Comparison of ENCODE assay signal across 8 mouse cellular contexts in genomic region chr17:35168541-35169207, GRCm38 (mm10). TPM values are rescaled to one million over a fixed set of nuclear protein-coding genes. Genes with fewer than 3 reads are reported as not detected.
DNase-seq lines count a peak whose midpoint lies in the region; ATAC-seq and TF ChIP-seq lines count a peak whose summit lies in the region.

No protein-coding gene starts in this region.

- no peak overlapping the region for H3K27ac ChIP-seq in kidney, embryonic 14.5 days (ENCODE audit: low read depth, low read length)
- no peak overlapping the region for H3K27ac ChIP-seq in cortical plate, adult 2 months (ENCODE audit: insufficient read depth, low read length)
- H3K27ac ChIP-seq in midbrain, embryonic 13.5 days: peak overlapping the region; percentile 57

- no peaks in the 10 kb centered on the region for H3K36me3 ChIP-seq in kidney, embryonic 14.5 days (ENCODE audit: control insufficient read depth, insufficient read depth, low read length)
- no peaks in the 10 kb centered on the region for H3K36me3 ChIP-seq in midbrain, embryonic 13.5 days

- no peaks in the 10 kb centered on the region for H3K9me3 ChIP-seq in kidney, embryonic 14.5 days (ENCODE audit: control insufficient read depth, low read length)
- H3K9me3 ChIP-seq in midbrain, embryonic 13.5 days: no peaks in the 10 kb centered on the region

- H3K4me1 ChIP-seq in kidney, embryonic 14.5 days (ENCODE audit: control insufficient read depth, insufficient read depth, low read length): no peaks in the 10 kb centered on the region; the same call in 1 of the 2 replicates
- H3K4me1 ChIP-seq in cortical plate, adult 2 months (ENCODE audit: control insufficient read depth, insufficient read depth, low read length): peaks cover 5% of the 10 kb centered on the region; the same call in 1 of the 2 replicates
- peaks cover 11% of the 10 kb centered on the region for H3K4me1 ChIP-seq in midbrain, embryonic 13.5 days (replicated peaks)

- H3K4me3 ChIP-seq in kidney, embryonic 14.5 days (ENCODE audit: low read length): no peak overlapping the region
- H3K4me3 ChIP-seq in cortical plate, adult 2 months (ENCODE audit: insufficient read depth, low read length): no peak overlapping the region
- no peak overlapping the region for H3K4me3 ChIP-seq in midbrain, embryonic 13.5 days (replicated peaks)

- DNase-seq in kidney, adult 9 months: peak; percentile 51
- DNase-seq in ES-CJ7 (ENCODE audit: low read depth, low spot score): peak; percentile 85
- DNase-seq in urinary bladder, postnatal 10 days (ENCODE audit: low spot score): no peak
- DNase-seq in ovary, adult 18-20 months (ENCODE audit: low spot score): no peak

- no peaks in the 10 kb centered on the region for H3K27me3 ChIP-seq in kidney, embryonic 14.5 days (ENCODE audit: control insufficient read depth, insufficient read depth, low read length)
- peaks cover 3% of the 10 kb centered on the region; the same call in 1 of the 2 replicates for H3K27me3 ChIP-seq in midbrain, embryonic 13.5 days

- no peak overlapping the region for H3K9ac ChIP-seq in kidney, embryonic 14.5 days (ENCODE audit: low read depth, low read length)
- no peak overlapping the region for H3K9ac ChIP-seq in midbrain, embryonic 13.5 days (replicated peaks)

- no peak overlapping the region for H3K4me2 ChIP-seq in kidney, embryonic 14.5 days (replicated peaks; ENCODE audit: low read depth, low read length)
- H3K4me2 ChIP-seq in midbrain, embryonic 13.5 days (replicated peaks): no peak overlapping the region

- peak; percentile 46; the same call in 1 of the 2 replicates for TF ChIP-seq CTCF in cortical plate, adult 2 months (IDR thresholded peaks at IDR 0.05; ENCODE audit: extremely low read depth, insufficient read depth, low read length)

- ATAC-seq in kidney, embryonic 14.5 days (ENCODE audit: low FRiP score, low TSS enrichment): no peak
- no peak for ATAC-seq in midbrain, embryonic 13.5 days
- ATAC-seq in frontal cortex, adult (ENCODE audit: low TSS enrichment): no peak

- TF ChIP-seq POLR2A in cortical plate, adult 2 months (IDR thresholded peaks at IDR 0.05; ENCODE audit: extremely low read depth, insufficient read depth, low read length): no peak

- WGBS in kidney, embryonic 14.5 days: 22% methylated on average over 4 of the region's 4 CpGs
- 18% methylated on average over 4 of the region's 4 CpGs for WGBS in midbrain, embryonic 13.5 days

RNA-seq across cellular contexts. Expression of gene Prrc2a, which starts 4.0 kb away (rescaled TPM):
- 248 and 262 TPM in 2 replicates for polyA plus RNA-seq in kidney, embryonic 14.5 days (2014; fragmentation: Nextera tagmentation; extraction: Ambion mirVana)
- polyA plus RNA-seq in cortical plate, adult 2 months (2012; rRNA removed): 269 and 273 TPM in 2 replicates
- 209 and 228 TPM in 2 replicates for polyA plus RNA-seq in midbrain, embryonic 13.5 days (2015; fragmentation: Nextera tagmentation; extraction: Ambion mirVana)

RNA-seq across cellular contexts. Expression of gene Aif1, which starts 7.2 kb away (rescaled TPM):
- polyA plus RNA-seq in kidney, embryonic 14.5 days (2014; fragmentation: Nextera tagmentation; extraction: Ambion mirVana): 9.7 and 10.9 TPM in 2 replicates
- polyA plus RNA-seq in cortical plate, adult 2 months (2012; rRNA removed): 13.0 and 13.2 TPM in 2 replicates
- 4.9 and 7.0 TPM in 2 replicates for polyA plus RNA-seq in midbrain, embryonic 13.5 days (2015; fragmentation: Nextera tagmentation; extraction: Ambion mirVana)

RNA-seq across cellular contexts. Expression of gene Lst1, which starts 19.6 kb away (rescaled TPM):
- polyA plus RNA-seq in kidney, embryonic 14.5 days (2014; fragmentation: Nextera tagmentation; extraction: Ambion mirVana): 12.2 and 15.9 TPM in 2 replicates
- 18.9 and 20.2 TPM in 2 replicates for polyA plus RNA-seq in cortical plate, adult 2 months (2012; rRNA removed)
- 4.8 and 7.1 TPM in 2 replicates for polyA plus RNA-seq in midbrain, embryonic 13.5 days (2015; fragmentation: Nextera tagmentation; extraction: Ambion mirVana)

RNA-seq across cellular contexts. Expression of gene Ltb, which starts 25.6 kb away (rescaled TPM):
- polyA plus RNA-seq in kidney, embryonic 14.5 days (2014; fragmentation: Nextera tagmentation; extraction: Ambion mirVana): 0.34 and 1.4 TPM in 2 replicates
- 0.71 and 1.5 TPM in 2 replicates for polyA plus RNA-seq in cortical plate, adult 2 months (2012; rRNA removed)
- 0.35 and 0.76 TPM in 2 replicates for polyA plus RNA-seq in midbrain, embryonic 13.5 days (2015; fragmentation: Nextera tagmentation; extraction: Ambion mirVana)

RNA-seq across cellular contexts. Expression of gene Tnf, which starts 33.1 kb away (rescaled TPM):
- not detected in 2 replicates for polyA plus RNA-seq in kidney, embryonic 14.5 days (2014; fragmentation: Nextera tagmentation; extraction: Ambion mirVana)
- polyA plus RNA-seq in cortical plate, adult 2 months (2012; rRNA removed): 0.06 and 0.11 TPM in 2 replicates
- not detected in 2 replicates for polyA plus RNA-seq in midbrain, embryonic 13.5 days (2015; fragmentation: Nextera tagmentation; extraction: Ambion mirVana)

Comparison
In these comparisons a context has a peak if more than half of its experiments do, and no peak if none do; other contexts are left out.
1. DNase-seq: peak in kidney, adult 9 months (single experiment) and ES-CJ7 (single experiment); none in urinary bladder, postnatal 10 days (single experiment) and ovary, adult 18-20 months (single experiment).